In the genomic region with DNA sequence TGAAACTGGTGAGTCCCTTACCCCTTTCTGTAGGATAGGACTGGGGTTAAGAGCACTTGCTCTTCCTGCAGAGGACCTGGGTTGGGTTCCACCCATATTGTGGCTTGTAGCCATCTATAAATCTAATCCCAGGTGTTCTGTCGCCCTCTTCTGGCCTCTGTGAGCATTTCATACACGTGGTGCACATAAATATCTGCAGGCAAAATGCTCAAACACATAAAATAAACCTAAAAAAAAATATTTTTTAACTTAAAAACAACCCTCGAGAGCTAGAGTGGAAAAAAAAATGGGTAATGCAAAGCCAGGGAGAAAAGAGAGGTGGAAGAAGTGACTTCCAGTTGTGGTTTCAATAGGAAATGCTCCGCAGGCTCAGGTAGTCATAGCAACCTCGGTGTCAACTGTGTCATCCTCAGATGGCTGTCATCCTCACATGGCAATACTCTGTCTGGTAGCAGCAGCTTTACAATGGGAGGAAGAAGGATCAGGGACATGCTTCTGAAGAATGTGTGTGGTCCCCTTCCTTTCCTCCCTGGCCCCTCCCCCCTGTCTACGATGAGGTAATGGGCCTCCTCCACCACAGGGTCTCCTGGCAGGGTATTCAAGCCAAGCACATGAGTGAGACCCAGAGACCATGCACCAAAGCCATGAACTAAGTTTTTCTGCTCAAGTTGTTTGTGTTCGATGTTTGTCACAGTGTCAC, we compare ENCODE assay signal across 20 mouse cellular contexts. TPM values are rescaled to one million over a fixed set of nuclear protein-coding genes. Genes with fewer than 3 reads are reported as not detected.
A peak's percentile ranks its signal among the peaks of the same experiment; 100 is the strongest.
DNase-seq lines count a peak whose midpoint lies in the region; ATAC-seq and TF ChIP-seq lines count a peak whose summit lies in the region.
"Had no signal": no experiment of that assay in that cellular context is flagged by ENCODE, and none has a peak within 500 bp of the region (broad histone marks: within the 10 kb centered on the region; RNA-seq: fewer than 3 reads in every experiment).

No protein-coding gene starts in this region.

- no peak overlapping the region for H3K9ac ChIP-seq in midbrain, embryonic 11.5 days (ENCODE audit: low read length)
- no peak overlapping the region for H3K9ac ChIP-seq in midbrain, embryonic 14.5 days (replicated peaks; ENCODE audit: low read length)
- H3K9ac ChIP-seq: embryonic facial prominence, embryonic 12.5 days; forebrain, embryonic 15.5 days; heart, embryonic 15.5 days; limb, embryonic 12.5 days; midbrain, embryonic 15.5 days had no signal

- H3K9me3 ChIP-seq in midbrain, embryonic 11.5 days (ENCODE audit: control insufficient read depth, low read length): no peaks in the 10 kb centered on the region
- no peaks in the 10 kb centered on the region for H3K9me3 ChIP-seq in midbrain, embryonic 14.5 days (ENCODE audit: control insufficient read depth, low read length)
- no peaks in the 10 kb centered on the region for H3K9me3 ChIP-seq in hindbrain, embryonic 10.5 days
- H3K9me3 ChIP-seq: embryonic facial prominence, embryonic 12.5 days; forebrain, embryonic 15.5 days; heart, embryonic 15.5 days; limb, embryonic 12.5 days; midbrain, embryonic 15.5 days had no signal

- DNase-seq in gastrocnemius, adult 2 months: no peak
- DNase-seq in gastrocnemius, postnatal 4 days (ENCODE audit: low spot score in 2 of 2): no peak
- peak; percentile 81 for DNase-seq in midbrain, embryonic 11.5 days (ENCODE audit: low spot score, missing footprints)
- DNase-seq in midbrain, embryonic 14.5 days: no peak
- DNase-seq in ES-CJ7 (ENCODE audit: low read depth, low spot score): peak; percentile 81
- peak; percentile 57 for DNase-seq in induced T-regulatory cell, adult 2 months (ENCODE audit: low read depth)
- no peak for DNase-seq in hindbrain, embryonic 10.5 days (ENCODE audit: low spot score)
- no peak for DNase-seq in adrenal gland, postnatal 4 days (ENCODE audit: low spot score in 2 of 2)
- DNase-seq: cerebellum, postnatal 25 days; gastrocnemius, postnatal 25 days; kidney, postnatal 10 days; layer of hippocampus, postnatal 36 days; lung, postnatal 10 days; thymus, postnatal 4 days had no signal

- ATAC-seq in midbrain, embryonic 11.5 days (ENCODE audit: low FRiP score): no peak
- no peak for ATAC-seq in midbrain, embryonic 14.5 days (ENCODE audit: low FRiP score, low TSS enrichment)
- ATAC-seq: forebrain, embryonic 15.5 days; hindbrain, postnatal 0 days; midbrain, embryonic 15.5 days had no signal

- no peak overlapping the region for H3K27ac ChIP-seq in gastrocnemius, adult 2 months
- no peak overlapping the region for H3K27ac ChIP-seq in midbrain, embryonic 11.5 days (ENCODE audit: low read depth, low read length)
- H3K27ac ChIP-seq in midbrain, embryonic 14.5 days (replicated peaks; ENCODE audit: low read depth, low read length): no peak overlapping the region
- no peak overlapping the region for H3K27ac ChIP-seq in hindbrain, embryonic 10.5 days
- H3K27ac ChIP-seq: embryonic facial prominence, embryonic 12.5 days; forebrain, embryonic 15.5 days; heart, embryonic 15.5 days; hindbrain, postnatal 0 days; limb, embryonic 12.5 days; midbrain, embryonic 15.5 days had no signal

- no peaks in the 10 kb centered on the region for H3K4me1 ChIP-seq in midbrain, embryonic 11.5 days (ENCODE audit: control insufficient read depth, insufficient read depth, low read length)
- no peaks in the 10 kb centered on the region for H3K4me1 ChIP-seq in midbrain, embryonic 14.5 days (ENCODE audit: control insufficient read depth, insufficient read depth, low read length)
- peaks cover 2% of the 10 kb centered on the region; the same call in 1 of the 2 replicates for H3K4me1 ChIP-seq in hindbrain, embryonic 10.5 days (replicated peaks)
- H3K4me1 ChIP-seq: embryonic facial prominence, embryonic 12.5 days; midbrain, embryonic 15.5 days had no signal

- no peak overlapping the region for H3K4me2 ChIP-seq in midbrain, embryonic 11.5 days
- no peak overlapping the region for H3K4me2 ChIP-seq in midbrain, embryonic 14.5 days (ENCODE audit: low read length)
- H3K4me2 ChIP-seq: embryonic facial prominence, embryonic 12.5 days; forebrain, embryonic 15.5 days; heart, embryonic 15.5 days; limb, embryonic 12.5 days; midbrain, embryonic 15.5 days had no signal

- TF ChIP-seq CTCF in gastrocnemius, adult 2 months (IDR thresholded peaks at IDR 0.05): peak; percentile 8; the same call in 1 of the 2 replicates

- WGBS in midbrain, embryonic 11.5 days: 69% methylated on average over 7 of the region's 7 CpGs
- 61% methylated on average over 7 of the region's 7 CpGs for WGBS in midbrain, embryonic 14.5 days
- WGBS in hindbrain, embryonic 10.5 days: 71% methylated on average over 7 of the region's 7 CpGs

- H3K4me3 ChIP-seq in gastrocnemius, adult 2 months: no peak overlapping the region
- no peak overlapping the region for H3K4me3 ChIP-seq in midbrain, embryonic 11.5 days (ENCODE audit: low read depth, low read length)
- no peak overlapping the region for H3K4me3 ChIP-seq in midbrain, embryonic 14.5 days (replicated peaks; ENCODE audit: low read depth, low read length)
- H3K4me3 ChIP-seq in hindbrain, embryonic 10.5 days: no peak overlapping the region
- H3K4me3 ChIP-seq: embryonic facial prominence, embryonic 12.5 days; forebrain, embryonic 15.5 days; heart, embryonic 15.5 days; limb, embryonic 12.5 days; midbrain, embryonic 15.5 days had no signal

- H3K36me3 ChIP-seq in midbrain, embryonic 11.5 days (ENCODE audit: control insufficient read depth, insufficient read depth, low read length): no peaks in the 10 kb centered on the region
- no peaks in the 10 kb centered on the region for H3K36me3 ChIP-seq in midbrain, embryonic 14.5 days (ENCODE audit: control insufficient read depth, insufficient read depth, low read length)
- H3K36me3 ChIP-seq in hindbrain, embryonic 10.5 days: no peaks in the 10 kb centered on the region
- H3K36me3 ChIP-seq: embryonic facial prominence, embryonic 12.5 days; forebrain, embryonic 15.5 days; heart, embryonic 15.5 days; limb, embryonic 12.5 days; midbrain, embryonic 15.5 days had no signal

- no peaks in the 10 kb centered on the region for H3K27me3 ChIP-seq in midbrain, embryonic 11.5 days (ENCODE audit: control insufficient read depth, insufficient read depth, low read length)
- no peaks in the 10 kb centered on the region for H3K27me3 ChIP-seq in midbrain, embryonic 14.5 days (ENCODE audit: control insufficient read depth, insufficient read depth, low read length)
- H3K27me3 ChIP-seq in hindbrain, embryonic 10.5 days (ENCODE audit: insufficient read depth, poor library complexity, severe bottlenecking): no peaks in the 10 kb centered on the region
- H3K27me3 ChIP-seq: embryonic facial prominence, embryonic 12.5 days; forebrain, embryonic 15.5 days; heart, embryonic 15.5 days; limb, embryonic 12.5 days; midbrain, embryonic 15.5 days had no signal

- intact Hi-C loops in gastrocnemius, adult 2 months (cut with DNase I): no loop called here

RNA-seq across cellular contexts. Expression of a gene that starts 4.2 kb away (rescaled TPM):
- 10 to 100 TPM in 1 of 2 experiments, 1 to 10 TPM in 1; 6.9 to 11.9 TPM for total RNA-seq in gastrocnemius, adult 2 months (2021)
- 10 to 100 TPM; 22.8 to 27.9 TPM for total RNA-seq in gastrocnemius, postnatal 4 days (2021)
- 29.1 and 29.2 TPM in 2 replicates for polyA plus RNA-seq in midbrain, embryonic 11.5 days (2014; fragmentation: Nextera tagmentation; extraction: Ambion mirVana)
- 34.4 and 42.8 TPM in 2 replicates for polyA plus RNA-seq in midbrain, embryonic 14.5 days (2014; fragmentation: Nextera tagmentation; extraction: Ambion mirVana)
- 35.3 and 37.4 TPM in 2 replicates for polyA plus RNA-seq in hindbrain, embryonic 10.5 days (2016; fragmentation: Nextera tagmentation; extraction: Ambion mirVana)
- total RNA-seq in adrenal gland, postnatal 4 days (2021): 10 to 100 TPM; 33.6 to 37.2 TPM

Comparison
In these comparisons a context has a peak if more than half of its experiments do, and no peak if none do; other contexts are left out.
1. DNase-seq: peak in midbrain, embryonic 11.5 days (single experiment), ES-CJ7 (single experiment) and induced T-regulatory cell, adult 2 months (single experiment); none in gastrocnemius, adult 2 months (single experiment), gastrocnemius, postnatal 4 days (0 of 2), midbrain, embryonic 14.5 days (single experiment), hindbrain, embryonic 10.5 days (single experiment) and adrenal gland, postnatal 4 days (0 of 2).